Mouse (Mus musculus): ENCODE results near the gene Rgs16.

DNA sequence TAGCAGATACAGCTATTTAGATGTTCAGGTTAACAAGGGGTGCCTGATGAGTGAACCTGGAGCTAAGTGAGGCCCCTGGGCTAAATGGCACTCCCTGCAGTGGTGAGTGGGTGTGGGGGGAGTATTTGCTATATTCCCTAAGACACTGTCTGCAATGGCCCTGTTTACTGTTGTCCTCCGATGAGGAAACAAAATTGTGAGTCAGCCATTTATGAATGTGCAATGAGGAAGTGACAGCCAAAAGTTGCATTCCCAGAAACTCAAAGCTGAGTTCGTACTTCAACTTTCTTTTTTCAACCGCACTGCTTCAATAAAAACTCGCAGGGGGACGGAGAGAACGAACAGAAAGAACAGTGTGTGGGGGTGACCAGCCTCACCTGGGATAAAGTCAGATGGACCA, 12.4 kb downstream of the Rgs16 start:
- no peak for TF ChIP-seq CTCF (IDR thresholded peaks at IDR 0.05; ENCODE audit: low read depth, low read length)
- TF ChIP-seq POLR2A (IDR thresholded peaks at IDR 0.05; ENCODE audit: extremely low read depth, insufficient read depth, low read length) = no peak

Data from liver, adult 2 months (tissue).